Comparison of ENCODE assay signal across 15 mouse cellular contexts in the genomic region with DNA sequence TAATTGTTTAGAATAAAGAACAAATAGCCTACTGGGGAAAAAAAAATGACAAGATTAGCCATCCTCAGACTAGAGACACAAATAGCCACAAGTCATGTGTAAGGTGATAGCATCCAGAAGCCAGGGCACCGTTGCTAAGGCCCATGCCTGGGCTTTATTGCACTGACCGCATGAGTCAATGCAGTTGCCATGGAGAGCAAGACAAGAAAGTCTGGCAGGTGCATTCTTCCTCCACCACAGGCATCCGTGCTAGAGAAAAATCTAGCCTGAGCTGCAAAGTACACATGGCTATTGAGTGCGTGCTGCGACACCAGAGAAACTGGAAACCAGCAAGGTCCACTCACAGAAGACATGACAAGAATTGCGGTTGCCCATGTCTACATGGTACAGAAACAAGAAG.
DNase-seq lines count a peak whose midpoint lies in the region; ATAC-seq lines count a peak whose summit lies in the region.
"Had no signal": no experiment of that assay in that cellular context is flagged by ENCODE, and none has a peak within 500 bp of the region (broad histone marks: within the 10 kb centered on the region; RNA-seq: fewer than 3 reads in every experiment).

No protein-coding gene starts in this region.

- no peaks in the 10 kb centered on the region for H3K9me3 ChIP-seq in neural tube, embryonic 15.5 days (replicated peaks)
- no peaks in the 10 kb centered on the region for H3K9me3 ChIP-seq in forebrain, embryonic 14.5 days (replicated peaks; ENCODE audit: control insufficient read depth, low read length)
- no peaks in the 10 kb centered on the region for H3K9me3 ChIP-seq in neural tube, embryonic 13.5 days
- H3K9me3 ChIP-seq in heart, embryonic 12.5 days (replicated peaks) = no peaks in the 10 kb centered on the region
- H3K9me3 ChIP-seq: embryonic facial prominence, embryonic 15.5 days; liver, embryonic 12.5 days had no signal

- no peak overlapping the region for H3K4me2 ChIP-seq in neural tube, embryonic 15.5 days
- no peak overlapping the region for H3K4me2 ChIP-seq in forebrain, embryonic 14.5 days (ENCODE audit: low read length)
- no peak overlapping the region for H3K4me2 ChIP-seq in neural tube, embryonic 13.5 days
- H3K4me2 ChIP-seq in heart, embryonic 12.5 days = no peak overlapping the region
- H3K4me2 ChIP-seq: embryonic facial prominence, embryonic 15.5 days; liver, embryonic 12.5 days had no signal

- H3K27ac ChIP-seq in neural tube, embryonic 15.5 days (replicated peaks) = no peak overlapping the region
- no peak overlapping the region for H3K27ac ChIP-seq in forebrain, embryonic 14.5 days (ENCODE audit: low read depth, low read length)
- no peak overlapping the region for H3K27ac ChIP-seq in neural tube, embryonic 13.5 days (replicated peaks)
- no peak overlapping the region for H3K27ac ChIP-seq in heart, embryonic 12.5 days (ENCODE audit: poor library complexity, severe bottlenecking)
- H3K27ac ChIP-seq: embryonic facial prominence, embryonic 15.5 days; heart, adult 2 months; liver, embryonic 12.5 days had no signal

- H3K9ac ChIP-seq in neural tube, embryonic 15.5 days (replicated peaks) = no peak overlapping the region
- no peak overlapping the region for H3K9ac ChIP-seq in forebrain, embryonic 14.5 days (ENCODE audit: low read length)
- H3K9ac ChIP-seq in neural tube, embryonic 13.5 days = no peak overlapping the region
- H3K9ac ChIP-seq in heart, embryonic 12.5 days = no peak overlapping the region
- H3K9ac ChIP-seq: embryonic facial prominence, embryonic 15.5 days; liver, embryonic 12.5 days had no signal

- H3K36me3 ChIP-seq in neural tube, embryonic 15.5 days = no peaks in the 10 kb centered on the region
- no peaks in the 10 kb centered on the region for H3K36me3 ChIP-seq in forebrain, embryonic 14.5 days (ENCODE audit: control insufficient read depth, insufficient read depth, low read length)
- H3K36me3 ChIP-seq in neural tube, embryonic 13.5 days = no peaks in the 10 kb centered on the region
- H3K36me3 ChIP-seq in heart, embryonic 12.5 days = no peaks in the 10 kb centered on the region
- H3K36me3 ChIP-seq: embryonic facial prominence, embryonic 15.5 days; liver, embryonic 12.5 days had no signal

- H3K27me3 ChIP-seq in neural tube, embryonic 15.5 days (replicated peaks) = no peaks in the 10 kb centered on the region
- no peaks in the 10 kb centered on the region for H3K27me3 ChIP-seq in forebrain, embryonic 14.5 days (replicated peaks; ENCODE audit: control insufficient read depth, insufficient read depth, low read length)
- no peaks in the 10 kb centered on the region for H3K27me3 ChIP-seq in neural tube, embryonic 13.5 days
- no peaks in the 10 kb centered on the region for H3K27me3 ChIP-seq in heart, embryonic 12.5 days (replicated peaks)
- H3K27me3 ChIP-seq: embryonic facial prominence, embryonic 15.5 days; liver, embryonic 12.5 days had no signal

- peaks cover 18% of the 10 kb centered on the region for H3K4me1 ChIP-seq in neural tube, embryonic 15.5 days
- no peaks in the 10 kb centered on the region for H3K4me1 ChIP-seq in forebrain, embryonic 14.5 days (ENCODE audit: control insufficient read depth, insufficient read depth, low read length)
- peaks cover 24% of the 10 kb centered on the region for H3K4me1 ChIP-seq in neural tube, embryonic 13.5 days (replicated peaks)
- no peaks in the 10 kb centered on the region for H3K4me1 ChIP-seq in heart, embryonic 12.5 days (replicated peaks)
- H3K4me1 ChIP-seq: embryonic facial prominence, embryonic 15.5 days; liver, embryonic 12.5 days had no signal

- peak; percentile 29 for DNase-seq in neural tube, embryonic 10.5 days (ENCODE audit: extremely low spot score, low spot score)
- peak; percentile 41 for DNase-seq in forebrain, embryonic 14.5 days (ENCODE audit: low spot score)
- peak; percentile 51 for DNase-seq in mesoderm, embryonic 11.5 days (ENCODE audit: low read depth, low spot score)
- DNase-seq: cerebellum, adult 2 months; heart, adult 2 months; heart, postnatal 4 days; kidney, adult 2 months; lung, postnatal 10 days had no signal

- 16% methylated on average over 6 of the region's 6 CpGs for WGBS in neural tube, embryonic 15.5 days
- 37% methylated on average over 6 of the region's 6 CpGs for WGBS in forebrain, embryonic 14.5 days
- 25% methylated on average over 6 of the region's 6 CpGs for WGBS in neural tube, embryonic 13.5 days
- WGBS in heart, embryonic 12.5 days = 63% methylated on average over 6 of the region's 6 CpGs

- H3K4me3 ChIP-seq in neural tube, embryonic 15.5 days (replicated peaks) = no peak overlapping the region
- H3K4me3 ChIP-seq in forebrain, embryonic 14.5 days (ENCODE audit: low read depth, low read length) = no peak overlapping the region
- H3K4me3 ChIP-seq in neural tube, embryonic 13.5 days = no peak overlapping the region
- H3K4me3 ChIP-seq in heart, embryonic 12.5 days = no peak overlapping the region
- H3K4me3 ChIP-seq: embryonic facial prominence, embryonic 15.5 days; heart, adult 2 months; liver, embryonic 12.5 days had no signal

- ATAC-seq in neural tube, embryonic 15.5 days (ENCODE audit: low FRiP score) = no peak
- ATAC-seq in forebrain, embryonic 14.5 days = peak; percentile 57; the same call in 1 of the 2 replicates
- ATAC-seq in neural tube, embryonic 13.5 days (ENCODE audit: low read depth) = 0 out of 2 replicates have a peak, but pooled peaks have one; percentile 47
- ATAC-seq in CD4-positive, CD25-positive, alpha-beta regulatory T cell, adult 4 months = no peak
- no peak for ATAC-seq in heart, embryonic 12.5 days (ENCODE audit: insufficient number of reproducible peaks, low FRiP score)
- ATAC-seq in megakaryocyte-erythroid progenitor cell, adult 5-6 weeks (replicated peaks; ENCODE audit: low FRiP score, low TSS enrichment, poor library complexity, severe bottlenecking) = no peak
- ATAC-seq: liver, embryonic 12.5 days had no signal

Comparison
In these comparisons a context has a peak if more than half of its experiments do, and no peak if none do; other contexts are left out.
1. ATAC-seq: peak in forebrain, embryonic 14.5 days (single experiment) and neural tube, embryonic 13.5 days (single experiment); none in neural tube, embryonic 15.5 days (single experiment), CD4-positive, CD25-positive, alpha-beta regulatory T cell, adult 4 months (single experiment), heart, embryonic 12.5 days (single experiment) and megakaryocyte-erythroid progenitor cell, adult 5-6 weeks (single experiment).
2. Peak in every context shown above with its lines, with median percentiles within 50 percentile points of each other: DNase-seq.